Mouse (Mus musculus): ENCODE measurements around the gene Gm21725.
"Not testable (repeated sequence)": the region's sequence is repeated elsewhere in the genome, so short reads cannot be mapped to it uniquely, and the experiment has no call there.

The Gm21725 gene

DNA sequence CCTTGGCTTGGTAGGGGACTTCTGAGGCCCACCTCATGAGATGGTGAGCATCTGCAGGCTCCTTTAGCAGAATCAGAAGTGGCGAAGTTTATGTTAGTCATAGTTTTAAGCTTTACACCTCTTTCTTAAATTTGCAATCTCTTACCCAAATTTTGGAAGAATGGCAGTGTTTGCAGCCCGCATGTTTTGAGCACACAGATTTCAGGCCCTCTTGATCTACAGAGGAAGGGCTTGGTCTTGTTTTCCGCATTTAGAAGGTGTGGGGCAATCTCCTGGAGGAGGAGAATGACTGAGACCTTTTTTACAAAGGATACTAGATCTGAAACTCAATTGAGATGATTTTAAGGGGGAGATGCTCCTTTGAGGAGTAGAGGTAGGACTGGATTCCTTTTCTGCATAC, at the start of gene Gm21725:
Gm21725 (minus strand) TSS at position 101 of the 400 bp plus-strand sequence.
- not testable (repeated sequence) for DNase-seq (ENCODE audit: low spot score in 2 of 2)

All from spleen, postnatal 10 days (tissue).